Mouse (Mus musculus) neutrophil, adult 65 days (primary cell): ENCODE measurements around the gene Gm7145. TPM values are rescaled to one million over a fixed set of nuclear protein-coding genes. Genes with fewer than 3 reads are reported as not detected.

Source experiments
- total RNA-seq: library from RNA; stranded (reverse); gene quantifications from 2 replicates; pipeline ENCODE4 v1.2.4, GENCODE M21; 2023

Gene Gm7145
- total RNA-seq: not detected in 2 replicates

GRCm38 (mm10) chr1:117965639-117966038 is at the start of gene Gm7145:
TSS of gene Gm7145 (plus strand) at chr1:117965939.

DNA sequence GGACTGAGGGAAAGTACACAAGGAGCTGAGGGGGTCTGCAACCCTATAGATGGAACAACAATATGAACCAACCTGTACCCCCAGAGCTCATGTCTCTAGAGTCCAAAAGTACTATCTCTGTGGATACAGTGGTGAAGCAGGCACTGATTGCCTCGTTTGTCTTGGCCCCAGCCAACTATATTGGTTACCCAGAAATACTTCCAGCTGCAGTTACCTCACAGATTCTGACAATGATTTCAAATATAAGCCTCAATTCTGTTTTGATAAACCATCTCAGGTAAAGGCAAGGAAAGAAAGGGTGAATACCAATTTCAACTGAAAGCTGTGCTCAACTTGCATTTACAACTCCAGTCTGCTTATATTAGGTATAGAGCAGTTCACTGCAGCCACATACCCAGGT is 38.0 kb upstream of the Gm7145 start, which contains the start of gene Gm28168:
Gene Gm28168, plus strand, starts transcription at position 301 of the 400 bp plus-strand sequence.

Other genes starting within 250 kb of the Gm7145 start
- gene B020011L13Rik, start 184.8 kb upstream of the Gm7145 start, total RNA-seq: not detected in 2 replicates
- not detected in 2 replicates for gene Gm28360, start 135.9 kb upstream of the Gm7145 start, total RNA-seq
- not detected in 2 replicates for gene Gm28168, start 37.9 kb upstream of the Gm7145 start, total RNA-seq
- not detected in 2 replicates for gene Gm29106, start 210.6 kb downstream of the Gm7145 start, total RNA-seq